Mouse (Mus musculus) heart, embryonic 14.5 days (tissue): ENCODE data around the gene 2900026A02Rik. TPM values are rescaled to one million over a fixed set of nuclear protein-coding genes. Genes with fewer than 3 reads are reported as not detected.
"Not testable (repeated sequence)": the region's sequence is repeated elsewhere in the genome, so short reads cannot be mapped to it uniquely, and the experiment has no call there.

Source experiments
- ATAC-seq: fragments of 200-750 bp; cut with Nextera tagmentation; 2 replicates; pipeline ENCODE4 v1.8.0; 2017; ENCODE audit warnings: low read depth, moderate TSS enrichment; ENCODE audit not compliant: insufficient number of reproducible peaks, insufficient read depth, low FRiP score
- H3K27ac ChIP-seq, 2 experiments: fragments of 200-500 bp in 1 of 2; fragments of 300-500 bp in 1 of 2; sonication (generic) in 1 of 2; replicated peaks in 1 of 2; 2 replicates each; pipeline ENCODE4 v1.5.1; 2012 to 2014; ENCODE audit warnings: low read depth in 2 of 2, low read length in 2 of 2, control low read depth in 1 of 2, mild to moderate bottlenecking in 1 of 2, mixed read lengths in 1 of 2; ENCODE audit not compliant: control insufficient read depth in 1 of 2, insufficient read depth in 1 of 2
- H3K27me3 ChIP-seq: fragments of 300-500 bp; sonication (generic); 2 replicates; pipeline ENCODE4 v1.6.1; 2014; ENCODE audit warnings: mild to moderate bottlenecking, low read length, control low read depth; ENCODE audit not compliant: control insufficient read depth, insufficient read depth
- H3K36me3 ChIP-seq: fragments of 300-500 bp; sonication (generic); 2 replicates; pipeline ENCODE4 v1.6.1; 2014; ENCODE audit warnings: mild to moderate bottlenecking, control low read depth, low read length, mixed read lengths; ENCODE audit not compliant: control insufficient read depth, insufficient read depth
- H3K4me1 ChIP-seq, 2 experiments: fragments of 200-500 bp in 1 of 2; fragments of 300-500 bp in 1 of 2; sonication (generic) in 1 of 2; 2 replicates each; pipeline ENCODE4 v1.6.1; 2012 to 2014; ENCODE audit warnings: low read length in 2 of 2, control low read depth in 1 of 2, mixed read lengths in 1 of 2; ENCODE audit not compliant: control insufficient read depth in 2 of 2, insufficient read depth in 2 of 2
- H3K4me2 ChIP-seq: fragments of 300-500 bp; sonication (generic); 2 replicates; pipeline ENCODE4 v1.6.1; 2014; ENCODE audit warnings: mild to moderate bottlenecking, low read length
- H3K4me3 ChIP-seq, 2 experiments: fragments of 200-500 bp in 1 of 2; fragments of 300-500 bp in 1 of 2; sonication (generic) in 1 of 2; 2 replicates each; pipeline ENCODE4 v1.5.1; 2012 to 2014; ENCODE audit warnings: low read length in 2 of 2, mild to moderate bottlenecking in 2 of 2, control low read depth in 1 of 2, low read depth in 1 of 2, moderate library complexity in 1 of 2; ENCODE audit not compliant: control insufficient read depth in 1 of 2, insufficient read depth in 1 of 2
- H3K9ac ChIP-seq: fragments of 300-500 bp; sonication (generic); 2 replicates; pipeline ENCODE4 v1.6.1; 2014; ENCODE audit warnings: mild to moderate bottlenecking, low read length
- H3K9me3 ChIP-seq: fragments of 300-500 bp; sonication (generic); 2 replicates; pipeline ENCODE4 v1.6.1; 2016; ENCODE audit warnings: low read length, control low read depth; ENCODE audit not compliant: control insufficient read depth
- WGBS: fragments of 180-500 bp; shearing (Covaris S2); extraction: QIAGEN DNeasy Blood & Tissue Kit; methylation state at CpG from one replicate; pipeline ENCODE4 v1.1.7; 2014; 5-methylcytosine and 5-hydroxymethylcytosine counted together
- polyA plus RNA-seq: library from polyadenylated mRNA; unstranded; fragments of >200 nt; fragmentation: Nextera tagmentation; extraction: Ambion mirVana; gene quantifications from 2 replicates; pipeline ENCODE4 v1.2.1, GENCODE M21; 2014

2900026A02Rik gene
- polyA plus RNA-seq, 1 experiment from 2014 or later, result 10.3 TPM

DNA sequence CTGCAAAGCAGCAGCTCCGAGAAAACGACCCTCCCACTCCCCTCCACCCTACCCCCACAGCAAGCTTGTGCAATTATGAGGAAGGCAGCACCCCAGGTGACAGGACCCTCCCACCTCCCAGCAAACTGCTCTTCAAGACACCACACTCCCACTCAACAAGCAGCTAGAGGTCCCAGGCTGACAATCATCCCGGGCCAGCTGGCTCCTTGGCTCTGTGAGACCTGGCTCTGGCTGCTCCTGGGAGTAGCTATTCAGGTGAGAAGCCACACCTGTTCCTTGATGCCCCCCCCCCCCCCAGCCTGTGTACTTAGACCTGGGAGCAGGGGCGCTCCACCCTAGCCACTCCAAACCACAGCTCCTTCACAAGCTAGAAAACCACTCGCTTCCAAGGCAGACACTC is 107.9 kb downstream of the 2900026A02Rik start:
- Histone ChIP-seq H3K4me2 (no peak overlapping the region), H3K27ac (peak overlapping the region; percentile 38 to 95), H3K4me3 (no peak overlapping the region), H3K27me3 (no peaks in the 10 kb centered on the region), H3K4me1 (peaks cover 58 to 81% of the 10 kb centered on the region in 2 experiments), H3K36me3 (no peaks in the 10 kb centered on the region), H3K9me3 (no peaks in the 10 kb centered on the region), H3K9ac (peak overlapping the region; percentile 44; the same call in 1 of the 2 replicates)
- 34% methylated on average over 5 of the region's 5 CpGs for WGBS
- ATAC-seq, result no peak

DNA sequence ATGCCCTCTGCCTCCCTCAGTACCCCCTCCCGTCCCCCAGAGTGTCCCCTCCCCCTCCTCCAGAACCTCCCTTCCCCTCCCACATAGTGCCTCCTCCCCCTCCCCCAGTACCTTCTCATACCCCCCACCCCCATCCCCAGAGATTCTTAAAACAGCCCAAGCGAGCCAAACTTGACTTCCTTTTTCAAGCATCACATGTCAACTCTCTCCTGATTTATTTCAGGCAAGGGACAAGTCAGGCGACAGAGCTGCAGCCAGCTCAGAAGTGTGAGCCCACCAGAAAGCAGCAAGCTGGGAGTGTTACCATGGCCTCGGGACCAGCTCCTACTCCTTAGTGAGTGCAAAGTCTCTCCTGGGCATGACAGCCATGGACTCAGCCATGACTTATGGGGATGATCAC is 109.7 kb downstream of the 2900026A02Rik start:
- H3K4me2 ChIP-seq, result peak overlapping the region; percentile 22; the same call in 1 of the 2 replicates
- no peaks in the 10 kb centered on the region for H3K9me3 ChIP-seq
- H3K9ac ChIP-seq, result peak overlapping the region; percentile 50; the same call in 1 of the 2 replicates
- H3K27me3 ChIP-seq, result no peaks in the 10 kb centered on the region
- H3K36me3 ChIP-seq, result no peaks in the 10 kb centered on the region
- no peak overlapping the region for H3K4me3 ChIP-seq
- peak overlapping the region; percentile 50 to 91 for H3K27ac ChIP-seq
- no peak for ATAC-seq
- H3K4me1 ChIP-seq, result peaks cover 69 to 90% of the 10 kb centered on the region in 2 experiments
- WGBS, result 4% methylated on average over 4 of the region's 4 CpGs

DNA sequence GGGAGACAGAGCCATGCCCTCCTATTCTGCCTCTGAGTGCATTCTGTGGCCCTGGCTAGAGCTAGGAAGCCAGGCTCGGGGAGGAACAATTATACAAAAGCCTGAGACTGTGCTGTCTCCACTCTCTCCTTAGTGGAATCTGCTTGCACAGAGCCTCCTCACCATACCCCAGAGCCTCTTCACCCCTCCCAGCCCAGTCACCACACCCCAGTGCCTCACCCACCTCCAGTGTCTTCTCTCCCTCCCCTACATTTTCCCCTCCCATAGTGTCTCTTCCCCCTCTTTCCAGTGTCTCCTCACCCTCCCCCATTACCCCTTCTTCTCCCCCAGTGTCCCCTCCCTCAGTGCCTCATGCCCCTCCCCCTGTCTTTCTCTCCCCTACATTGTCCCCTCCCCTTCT is 110.1 kb downstream of the 2900026A02Rik start:
- H3K9me3 ChIP-seq, result no peaks in the 10 kb centered on the region
- no peaks in the 10 kb centered on the region for H3K27me3 ChIP-seq
- no peaks in the 10 kb centered on the region for H3K36me3 ChIP-seq
- WGBS, result 0% methylated on average over 1 of the region's 1 CpGs
- peak overlapping the region; percentile 14; the same call in 1 of the 2 replicates for H3K4me2 ChIP-seq
- peaks cover 66 to 85% of the 10 kb centered on the region in 2 experiments for H3K4me1 ChIP-seq
- ATAC-seq, result no peak
- H3K27ac ChIP-seq, result peak overlapping the region; percentile 40 to 91
- H3K9ac ChIP-seq, result peak overlapping the region; percentile 50
- no peak overlapping the region for H3K4me3 ChIP-seq

DNA sequence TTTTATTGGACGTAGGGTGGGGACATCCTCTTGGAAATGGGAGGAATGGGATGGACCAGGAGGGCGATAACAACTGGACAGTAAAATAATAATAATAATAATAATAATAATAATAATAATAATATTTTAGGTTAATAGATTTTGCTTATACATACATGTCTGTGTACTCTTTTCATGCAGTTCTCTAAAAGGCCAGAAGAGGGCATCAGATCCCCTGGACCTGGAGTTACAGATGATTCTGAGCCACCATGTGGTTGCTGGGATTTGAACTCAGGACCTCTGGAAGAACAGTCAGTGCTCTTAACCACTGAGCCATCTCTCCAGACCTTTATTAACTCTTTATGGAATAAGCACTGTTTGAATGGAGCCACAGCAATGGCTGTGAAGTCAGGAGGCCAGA is 111.4 kb downstream of the 2900026A02Rik start:
- not testable (repeated sequence) for H3K27ac ChIP-seq
- WGBS, result 94% methylated on average over 2 of the region's 2 CpGs

DNA sequence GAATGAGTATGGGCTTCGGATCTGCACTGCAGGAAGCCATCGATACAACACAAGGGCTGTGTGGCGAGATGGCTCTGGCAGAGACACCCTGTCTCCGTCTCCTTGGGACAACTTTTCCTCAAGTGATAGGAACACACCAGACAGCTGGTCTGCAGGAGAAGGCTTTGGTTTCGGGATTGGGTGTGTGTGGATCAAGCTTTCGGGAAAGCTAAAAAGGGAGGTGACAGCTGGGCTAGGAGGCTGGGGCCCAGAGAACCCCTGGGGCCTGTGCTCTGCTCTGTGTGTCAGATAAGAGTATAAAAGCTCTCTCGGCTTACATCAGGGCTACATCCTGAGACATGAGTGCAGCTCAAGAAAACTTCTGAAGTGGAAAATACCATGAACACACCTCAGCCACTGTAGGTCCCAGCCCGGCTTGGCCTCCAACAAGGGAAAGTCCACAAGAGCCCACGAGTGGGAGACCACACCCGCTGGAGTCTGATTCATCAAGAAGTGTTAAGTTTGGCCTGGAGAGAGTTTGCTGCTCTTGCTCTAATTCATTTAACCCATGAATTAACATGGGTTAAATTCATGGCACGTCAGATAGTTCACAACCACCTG is 112.8 kb downstream of the 2900026A02Rik start:
- peak overlapping the region; percentile 38 for H3K4me2 ChIP-seq
- H3K27me3 ChIP-seq, result no peaks in the 10 kb centered on the region
- ATAC-seq, result no peak
- no peaks in the 10 kb centered on the region for H3K9me3 ChIP-seq
- WGBS, result 17% methylated on average over 11 of the region's 11 CpGs
- peaks cover 48 to 71% of the 10 kb centered on the region in 2 experiments for H3K4me1 ChIP-seq
- H3K9ac ChIP-seq, result no peak overlapping the region; the same call in 1 of the 2 replicates
- no peaks in the 10 kb centered on the region for H3K36me3 ChIP-seq
- peak overlapping the region; percentile 84 to 89 for H3K27ac ChIP-seq
- no peak overlapping the region for H3K4me3 ChIP-seq

More for the DNA sequence above, 111.4 kb downstream of the 2900026A02Rik start:
- not testable (repeated sequence) for ATAC-seq, H3K36me3 ChIP-seq, H3K27me3 ChIP-seq, H3K4me2 ChIP-seq, H3K9ac ChIP-seq, H3K9me3 ChIP-seq, H3K4me3 ChIP-seq
- peaks cover 55 to 78% of the 10 kb centered on the region in 2 experiments for H3K4me1 ChIP-seq

DNA sequence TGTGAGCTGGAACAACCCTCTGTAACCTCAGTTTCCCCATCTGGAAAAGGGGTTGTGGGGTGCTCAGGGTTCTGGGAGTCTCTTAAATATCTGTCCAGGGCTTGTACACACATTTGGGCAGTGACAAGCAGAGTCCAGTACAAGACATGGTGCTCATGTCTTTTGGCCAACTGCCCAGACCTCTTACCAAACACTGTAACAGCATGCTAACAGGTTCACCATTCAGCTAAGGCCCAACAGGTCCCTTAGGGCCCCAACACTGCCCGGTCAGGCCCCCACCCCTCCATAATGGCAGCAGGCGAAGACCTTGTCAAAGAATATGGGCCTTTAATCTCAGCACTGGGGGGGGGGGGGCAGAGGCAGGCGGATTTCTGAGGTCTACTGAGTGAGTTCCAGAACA is 113.3 kb downstream of the 2900026A02Rik start:
- peak overlapping the region; percentile 38; the same call in 1 of the 2 replicates for H3K4me2 ChIP-seq
- peak; percentile 46; the same call in 1 of the 2 replicates for ATAC-seq
- no peaks in the 10 kb centered on the region for H3K27me3 ChIP-seq
- peak overlapping the region; percentile 84 to 89 for H3K27ac ChIP-seq
- H3K9ac ChIP-seq, result no peak overlapping the region; the same call in 1 of the 2 replicates
- no peak overlapping the region for H3K4me3 ChIP-seq
- WGBS, result 39% methylated on average over 3 of the region's 3 CpGs
- H3K4me1 ChIP-seq, result peaks cover 44 to 71% of the 10 kb centered on the region in 2 experiments
- H3K36me3 ChIP-seq, result no peaks in the 10 kb centered on the region
- no peaks in the 10 kb centered on the region for H3K9me3 ChIP-seq

DNA sequence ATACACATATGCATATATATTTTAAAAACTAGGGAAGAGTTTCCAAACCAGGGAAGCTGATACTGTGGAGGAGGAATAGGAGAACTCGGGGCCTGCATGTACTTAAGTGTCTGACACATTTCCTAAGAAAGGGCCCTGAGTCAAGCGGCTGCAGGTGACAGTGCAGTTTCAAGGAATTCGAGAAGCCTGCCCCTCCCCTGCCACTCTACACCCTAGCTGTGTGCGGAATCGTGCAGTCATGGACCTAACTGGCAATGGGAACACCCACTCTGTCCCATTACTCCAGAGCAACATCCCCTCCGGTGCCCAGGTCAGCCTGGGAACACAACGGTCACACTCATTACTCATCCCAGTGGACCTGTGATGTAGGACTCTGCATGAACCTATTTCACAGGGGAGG is 114.4 kb downstream of the 2900026A02Rik start:
- no peak for ATAC-seq
- WGBS, result 65% methylated on average over 7 of the region's 7 CpGs
- peak overlapping the region; percentile 21; the same call in 1 of the 2 replicates for H3K9ac ChIP-seq

More for the DNA sequence above, 114.4 kb downstream of the 2900026A02Rik start:
- Histone ChIP-seq H3K36me3 (no peaks in the 10 kb centered on the region), H3K4me2 (no peak overlapping the region), H3K4me3 (no peak overlapping the region), H3K4me1 (peaks cover 47 to 71% of the 10 kb centered on the region in 2 experiments), H3K27ac (peak overlapping the region in 1 of 2 experiments; percentile 84; a peak in 2 of 4 replicates), H3K27me3 (no peaks in the 10 kb centered on the region), H3K9me3 (no peaks in the 10 kb centered on the region)
